Mouse (Mus musculus): ENCODE measurements around the gene Hook2. TPM values are rescaled to one million over a fixed set of nuclear protein-coding genes. Genes with fewer than 3 reads are reported as not detected.

The Hook2 gene
- total and polyA plus RNA-seq, 3 experiments, result 2.0 to 2.4 (median 2.0) TPM

DNA sequence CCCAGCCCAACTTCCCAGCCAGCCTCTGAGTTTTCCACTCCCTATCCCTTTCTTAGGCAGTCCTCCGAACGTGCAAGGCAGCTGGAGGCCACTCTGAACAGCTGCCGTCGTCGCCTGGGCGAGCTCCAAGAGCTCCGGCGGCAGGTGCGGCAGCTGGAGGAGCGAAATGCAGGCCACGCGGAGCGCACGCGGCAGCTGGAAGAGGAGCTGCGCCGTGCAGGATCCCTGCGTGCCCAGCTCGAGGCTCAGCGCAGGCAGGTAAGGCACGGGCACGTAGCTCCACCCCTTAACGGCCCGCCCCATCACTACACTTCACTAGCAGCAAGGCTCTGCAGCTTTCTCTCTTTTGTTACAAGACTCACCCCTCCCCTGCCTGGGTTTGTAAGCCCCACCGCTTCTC lies 5.3 kb downstream of the Hook2 start:
- peaks cover 3% of the 10 kb centered on the region for H3K4me1 ChIP-seq (ENCODE audit: control insufficient read depth, insufficient read depth, low read length)
- intact Hi-C loops (cut with DNase I), result loop anchor here (5.0 kb wide), 1 partner anchor 38 kb away; no protein-coding TSS in a partner anchor
- no peak overlapping the region for H3K4me3 ChIP-seq
- no peaks in the 10 kb centered on the region for H3K79me2 ChIP-seq (replicated peaks; ENCODE audit: control insufficient read depth, insufficient read depth, low read length)
- H3K36me3 ChIP-seq (ENCODE audit: control insufficient read depth, insufficient read depth, low read length), result no peaks in the 10 kb centered on the region
- no peaks in the 10 kb centered on the region for H3K27me3 ChIP-seq (ENCODE audit: control insufficient read depth, insufficient read depth, low read length)
- 36% methylated on average over 25 of the region's 25 CpGs for WGBS
- no peak for TF ChIP-seq POLR2A (IDR thresholded peaks at IDR 0.05; ENCODE audit: insufficient read depth, low read depth, low read length)
- TF ChIP-seq EP300 (IDR thresholded peaks at IDR 0.05; ENCODE audit: insufficient read depth, low read depth, low read length), result no peak
- TF ChIP-seq CTCF (IDR thresholded peaks at IDR 0.05), result no peak
- peak in 1 of 2 experiments; percentile 17 for DNase-seq
- H3K27ac ChIP-seq, result no peak overlapping the region
- H3K9ac ChIP-seq (ENCODE audit: low read depth, low read length), result no peak overlapping the region

DNA sequence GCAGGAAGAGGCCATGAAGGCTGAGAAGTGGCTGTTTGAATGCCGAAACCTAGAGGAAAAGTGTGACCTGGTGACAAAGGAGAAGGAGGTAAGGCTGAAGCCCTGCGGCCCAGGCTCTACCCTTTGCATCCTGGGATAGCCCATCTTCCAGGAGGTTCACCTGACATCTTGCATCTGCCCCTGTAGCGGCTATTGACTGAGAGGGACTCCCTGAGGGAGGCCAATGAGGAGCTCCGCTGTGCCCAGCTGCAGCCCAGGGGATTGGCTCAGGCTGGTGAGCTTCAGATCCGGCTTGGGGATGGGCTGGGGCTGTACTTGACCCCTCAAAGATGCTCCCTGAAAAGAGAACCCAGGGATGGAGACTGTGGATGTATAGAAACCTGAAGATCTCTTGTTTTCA lies 6.6 kb downstream of the Hook2 start:
- no peak for TF ChIP-seq CTCF (IDR thresholded peaks at IDR 0.05)
- TF ChIP-seq EP300 (IDR thresholded peaks at IDR 0.05; ENCODE audit: insufficient read depth, low read depth, low read length), result no peak
- TF ChIP-seq POLR2A (IDR thresholded peaks at IDR 0.05; ENCODE audit: insufficient read depth, low read depth, low read length), result no peak
- Histone ChIP-seq H3K27ac (no peak overlapping the region), H3K79me2 (replicated peaks; ENCODE audit: control insufficient read depth, insufficient read depth, low read length) (no peaks in the 10 kb centered on the region), H3K4me3 (no peak overlapping the region), H3K9ac (ENCODE audit: low read depth, low read length) (no peak overlapping the region), H3K4me1 (ENCODE audit: control insufficient read depth, insufficient read depth, low read length) (peaks cover 1% of the 10 kb centered on the region; the same call in 1 of the 2 replicates), H3K27me3 (ENCODE audit: control insufficient read depth, insufficient read depth, low read length) (no peaks in the 10 kb centered on the region), H3K36me3 (ENCODE audit: control insufficient read depth, insufficient read depth, low read length) (no peaks in the 10 kb centered on the region)
- DNase-seq, result peak in 1 of 2 experiments; percentile 14
- intact Hi-C loops (cut with DNase I), result loop anchor here (5.0 kb wide), 1 partner anchor 40 kb away; no protein-coding TSS in a partner anchor
- WGBS, result 91% methylated on average over 5 of the region's 5 CpGs

DNA sequence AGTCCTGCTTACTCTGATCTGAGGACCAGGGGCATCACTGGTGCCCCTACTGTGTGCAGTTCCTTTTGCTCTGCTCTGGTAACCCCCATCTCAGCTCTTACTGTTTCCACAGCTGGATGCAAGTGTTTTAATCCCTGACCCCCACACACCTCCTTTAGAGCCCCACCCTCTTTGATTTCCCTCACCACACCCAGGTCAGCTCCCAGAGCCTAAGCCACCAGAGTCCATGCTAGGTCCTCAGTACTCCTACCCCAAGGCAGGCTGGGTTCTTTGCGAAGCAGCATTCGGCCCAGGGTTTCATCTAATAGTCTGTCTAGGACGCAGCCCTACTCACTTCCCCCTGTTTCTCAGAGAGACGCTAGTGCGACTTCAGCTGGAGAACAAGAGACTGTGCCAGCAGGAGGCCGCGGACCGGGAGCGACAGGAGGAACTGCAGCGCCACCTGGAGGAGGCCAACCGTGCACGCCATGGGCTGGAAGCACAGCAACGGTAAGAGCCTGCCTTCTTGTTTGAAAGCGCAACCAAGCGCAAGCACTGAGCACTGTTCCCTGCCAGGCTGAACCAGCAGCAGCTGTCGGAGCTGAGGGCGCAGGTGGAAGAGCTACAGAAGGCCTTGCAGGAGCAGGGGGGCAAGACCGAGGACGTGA lies 7.4 kb downstream of the Hook2 start:
- peak; percentile 52; the same call in 1 of the 2 replicates for TF ChIP-seq EP300 (IDR thresholded peaks at IDR 0.05; ENCODE audit: insufficient read depth, low read depth, low read length)
- peak; percentile 99 for TF ChIP-seq CTCF (IDR thresholded peaks at IDR 0.05)
- no peak for TF ChIP-seq POLR2A (IDR thresholded peaks at IDR 0.05; ENCODE audit: insufficient read depth, low read depth, low read length)
- Histone ChIP-seq H3K9ac (ENCODE audit: low read depth, low read length) (0 out of 2 replicates have a peak overlapping the region, but pooled peaks have one; percentile 8), H3K36me3 (ENCODE audit: control insufficient read depth, insufficient read depth, low read length) (no peaks in the 10 kb centered on the region), H3K79me2 (replicated peaks; ENCODE audit: control insufficient read depth, insufficient read depth, low read length) (no peaks in the 10 kb centered on the region), H3K4me1 (ENCODE audit: control insufficient read depth, insufficient read depth, low read length) (peaks cover 1% of the 10 kb centered on the region; the same call in 1 of the 2 replicates), H3K27me3 (ENCODE audit: control insufficient read depth, insufficient read depth, low read length) (no peaks in the 10 kb centered on the region), H3K27ac (no peak overlapping the region), H3K4me3 (no peak overlapping the region)
- DNase-seq, result peak; percentile 89 to 92
- intact Hi-C loops (cut with DNase I), result loop anchor here (1.0 to 5.0 kb wide), 2 partner anchors 40 to 69 kb away; no protein-coding TSS in a partner anchor
- 7% methylated on average over 19 of the region's 19 CpGs for WGBS

DNA sequence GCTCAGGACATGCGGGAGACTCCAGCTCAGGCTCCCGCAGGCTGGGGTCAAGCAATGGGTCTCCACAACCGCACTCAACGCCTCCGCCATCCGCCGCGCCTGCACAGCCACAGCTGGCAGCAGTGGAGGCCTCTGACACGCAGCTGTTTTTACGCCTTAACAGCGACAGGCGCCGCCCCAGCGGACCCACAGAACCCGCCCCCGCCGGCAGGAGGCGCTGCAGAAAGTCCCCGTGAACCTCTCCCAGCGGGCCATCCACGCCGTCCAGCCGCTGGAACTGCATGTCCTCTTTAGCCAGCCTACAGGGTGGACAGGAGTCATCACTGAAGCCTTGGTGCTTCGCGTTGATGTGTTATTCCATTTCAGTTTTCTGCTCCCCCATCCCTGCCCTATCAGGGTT lies 17.3 kb downstream of the Hook2 start:
- DNase-seq, result peak in 1 of 2 experiments; percentile 54
- H3K9ac ChIP-seq (ENCODE audit: low read depth, low read length), result no peak overlapping the region
- 12% methylated on average over 25 of the region's 25 CpGs for WGBS
- no peaks in the 10 kb centered on the region for H3K4me1 ChIP-seq (ENCODE audit: control insufficient read depth, insufficient read depth, low read length)
- H3K79me2 ChIP-seq (replicated peaks; ENCODE audit: control insufficient read depth, insufficient read depth, low read length), result no peaks in the 10 kb centered on the region
- TF ChIP-seq CTCF (IDR thresholded peaks at IDR 0.05) (peak; percentile 62), EP300 (IDR thresholded peaks at IDR 0.05; ENCODE audit: insufficient read depth, low read depth, low read length) (no peak), POLR2A (IDR thresholded peaks at IDR 0.05; ENCODE audit: insufficient read depth, low read depth, low read length) (no peak)
- intact Hi-C loops (cut with DNase I), result no loop called here
- H3K27ac ChIP-seq, result no peak overlapping the region
- H3K4me3 ChIP-seq, result no peak overlapping the region
- peaks cover 6% of the 10 kb centered on the region; the same call in 1 of the 2 replicates for H3K27me3 ChIP-seq (ENCODE audit: control insufficient read depth, insufficient read depth, low read length)
- H3K36me3 ChIP-seq (ENCODE audit: control insufficient read depth, insufficient read depth, low read length), result no peaks in the 10 kb centered on the region

DNA sequence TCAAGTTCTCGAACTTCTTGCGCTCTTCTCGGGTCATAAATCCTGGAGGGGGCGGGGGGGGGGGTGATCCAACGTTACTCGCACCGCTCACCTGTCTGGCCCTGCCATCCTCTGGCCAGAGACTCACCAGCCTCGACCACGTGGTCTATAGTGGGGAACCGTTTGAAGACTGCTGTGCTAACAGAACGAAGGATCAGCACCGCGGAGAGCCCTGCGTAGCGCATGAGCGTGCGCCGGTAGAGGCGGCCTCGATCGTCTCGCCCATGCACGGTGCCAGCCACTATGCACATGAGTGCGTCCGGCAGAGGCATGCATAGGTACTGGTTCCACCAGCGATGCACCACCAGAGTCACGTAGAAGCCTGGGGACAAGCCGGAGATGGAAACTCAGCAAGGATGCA lies 20.8 kb downstream of the Hook2 start:
- no peak overlapping the region for H3K27ac ChIP-seq
- no peak overlapping the region for H3K9ac ChIP-seq (ENCODE audit: low read depth, low read length)
- H3K4me1 ChIP-seq (ENCODE audit: control insufficient read depth, insufficient read depth, low read length), result no peaks in the 10 kb centered on the region; the same call in 1 of the 2 replicates
- no peak for DNase-seq
- intact Hi-C loops (cut with DNase I), result no loop called here
- H3K79me2 ChIP-seq (replicated peaks; ENCODE audit: control insufficient read depth, insufficient read depth, low read length), result no peaks in the 10 kb centered on the region
- H3K4me3 ChIP-seq, result no peak overlapping the region
- H3K27me3 ChIP-seq (ENCODE audit: control insufficient read depth, insufficient read depth, low read length), result peaks cover 9% of the 10 kb centered on the region
- TF ChIP-seq CTCF (IDR thresholded peaks at IDR 0.05), result no peak
- no peak for TF ChIP-seq EP300 (IDR thresholded peaks at IDR 0.05; ENCODE audit: insufficient read depth, low read depth, low read length)
- no peak for TF ChIP-seq POLR2A (IDR thresholded peaks at IDR 0.05; ENCODE audit: insufficient read depth, low read depth, low read length)
- WGBS, result 15% methylated on average over 28 of the region's 28 CpGs
- H3K36me3 ChIP-seq (ENCODE audit: control insufficient read depth, insufficient read depth, low read length), result no peaks in the 10 kb centered on the region

DNA sequence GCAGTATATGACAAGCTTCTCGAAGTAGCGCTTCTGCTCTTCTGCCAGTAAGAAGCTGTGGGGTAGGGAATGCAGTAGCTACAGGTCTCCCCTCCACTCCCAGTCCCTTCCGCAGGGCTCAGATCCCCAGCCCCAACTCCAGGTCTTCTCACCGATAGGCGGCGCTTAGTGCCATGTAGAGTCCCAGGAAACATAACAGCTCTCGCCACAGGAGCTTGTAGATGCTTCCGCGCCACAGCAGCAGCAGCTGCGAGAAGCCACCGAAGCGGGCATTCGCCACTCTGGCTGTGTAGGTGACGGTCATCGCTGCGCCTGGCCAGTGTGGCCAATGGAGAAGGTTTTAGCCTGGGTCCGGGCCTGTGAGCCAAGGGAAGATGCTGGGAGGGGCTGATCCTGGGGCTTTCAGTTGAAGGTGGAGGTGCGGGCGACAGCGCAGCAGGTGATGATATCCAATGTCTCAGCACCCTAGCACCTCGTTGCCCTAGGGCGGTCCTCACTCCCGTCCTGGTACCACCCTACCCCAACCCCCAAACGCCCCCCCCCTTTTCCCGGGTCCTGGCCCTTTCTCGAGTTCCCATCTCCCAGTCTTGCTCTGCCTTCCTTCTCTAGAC lies 22.9 kb downstream of the Hook2 start:
- intact Hi-C loops (cut with DNase I), result no loop called here
- peaks cover 9% of the 10 kb centered on the region for H3K27me3 ChIP-seq (ENCODE audit: control insufficient read depth, insufficient read depth, low read length)
- no peaks in the 10 kb centered on the region for H3K36me3 ChIP-seq (ENCODE audit: control insufficient read depth, insufficient read depth, low read length)
- no peak overlapping the region for H3K4me3 ChIP-seq
- DNase-seq, result peak; percentile 57 to 61
- H3K27ac ChIP-seq, result no peak overlapping the region
- 3% methylated on average over 26 of the region's 26 CpGs for WGBS
- TF ChIP-seq CTCF (IDR thresholded peaks at IDR 0.05) (peak; percentile 69), POLR2A (IDR thresholded peaks at IDR 0.05; ENCODE audit: insufficient read depth, low read depth, low read length) (no peak), EP300 (IDR thresholded peaks at IDR 0.05; ENCODE audit: insufficient read depth, low read depth, low read length) (no peak)
- no peak overlapping the region for H3K9ac ChIP-seq (ENCODE audit: low read depth, low read length)
- H3K4me1 ChIP-seq (ENCODE audit: control insufficient read depth, insufficient read depth, low read length), result no peaks in the 10 kb centered on the region; the same call in 1 of the 2 replicates
- H3K79me2 ChIP-seq (replicated peaks; ENCODE audit: control insufficient read depth, insufficient read depth, low read length), result no peaks in the 10 kb centered on the region

Measured in heart, adult 2 months (tissue).